Mouse (Mus musculus): ENCODE data around the gene Zfyve28.
A peak's percentile ranks its signal among the peaks of the same experiment; 100 is the strongest.

Gene Zfyve28

DNA sequence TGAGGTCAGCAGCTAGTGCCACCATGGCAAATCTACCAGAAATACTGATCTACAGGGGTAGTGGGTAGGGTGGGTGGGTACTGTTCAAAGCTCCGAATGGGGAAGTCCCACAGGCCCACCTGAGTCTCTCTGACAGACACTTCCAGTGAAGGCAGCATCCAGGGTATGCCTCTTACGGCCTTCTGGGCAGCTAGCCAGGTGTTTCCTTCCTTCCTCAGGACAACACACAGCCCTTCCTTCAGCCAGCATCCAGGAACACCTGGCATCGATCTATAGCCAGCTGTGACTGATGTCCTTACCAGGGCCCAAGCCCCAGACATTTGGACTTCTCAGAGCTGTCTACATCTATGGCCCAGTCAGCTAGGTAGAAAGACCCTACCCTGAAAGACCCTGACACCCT lies 105.8 kb downstream of the Zfyve28 start:
- DNase-seq (ENCODE audit: low spot score in 2 of 2): no peak

DNA sequence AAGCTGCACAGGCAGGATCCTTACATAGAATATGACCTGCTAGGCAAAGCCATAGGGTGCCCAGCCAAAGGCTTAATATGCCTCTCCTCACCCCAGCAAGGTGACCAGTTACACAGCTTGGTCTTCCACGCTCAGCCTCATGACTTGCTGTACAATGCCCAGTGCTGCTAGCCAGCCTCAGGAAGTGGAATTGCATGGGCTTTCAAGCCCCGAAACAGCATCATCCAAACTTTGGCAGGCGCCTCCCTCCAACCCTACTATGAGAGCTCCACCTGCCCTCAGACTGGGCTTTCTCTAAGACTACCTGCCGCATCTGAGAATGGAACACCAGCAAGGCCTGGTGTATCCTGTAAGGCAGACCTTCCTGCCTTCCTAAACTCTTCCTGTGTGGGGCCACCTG lies 110.4 kb downstream of the Zfyve28 start:
- no peak for DNase-seq (ENCODE audit: low spot score in 2 of 2)

DNA sequence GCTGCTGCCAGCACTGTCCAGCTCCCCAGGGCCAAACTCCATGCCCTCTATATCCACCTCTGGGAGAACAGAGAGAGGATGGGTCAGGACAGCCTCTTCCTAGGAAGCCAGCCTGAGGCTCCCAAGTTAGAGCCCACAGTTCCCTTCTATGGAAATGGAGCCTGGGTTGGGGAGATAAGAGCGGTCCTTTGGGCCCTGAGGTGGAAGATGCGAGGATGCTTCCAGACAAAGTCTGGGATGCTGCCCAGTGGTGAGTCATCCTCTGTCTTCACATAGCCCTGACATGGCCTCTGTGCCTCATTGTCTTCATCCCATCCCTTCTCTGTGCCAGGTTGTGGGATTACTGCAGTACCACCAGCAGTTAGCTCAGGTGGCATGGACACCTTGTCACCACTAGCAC lies 111.2 kb downstream of the Zfyve28 start:
- no peak for DNase-seq (ENCODE audit: low spot score in 2 of 2)

DNA sequence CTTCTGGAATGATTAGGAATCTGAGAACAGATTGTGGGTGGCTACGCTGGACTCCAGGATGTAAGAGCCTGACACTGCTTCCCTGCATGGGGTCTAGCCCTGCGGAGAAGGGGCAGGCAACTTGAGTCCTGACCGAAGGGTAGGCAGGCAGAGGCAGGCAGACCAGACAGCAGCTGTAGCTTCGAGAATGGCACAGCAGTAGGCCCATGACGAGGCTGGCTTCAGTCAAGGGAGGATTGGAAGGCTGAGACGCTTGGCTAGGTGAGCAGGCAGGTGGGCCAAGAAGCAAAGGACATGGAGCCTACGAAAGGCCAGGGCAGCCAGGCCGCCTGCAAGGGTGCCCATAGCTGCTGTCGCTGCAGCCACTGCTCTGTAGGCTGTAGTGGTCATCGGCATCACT lies 111.6 kb downstream of the Zfyve28 start:
- no peak for DNase-seq (ENCODE audit: low spot score in 2 of 2)

DNA sequence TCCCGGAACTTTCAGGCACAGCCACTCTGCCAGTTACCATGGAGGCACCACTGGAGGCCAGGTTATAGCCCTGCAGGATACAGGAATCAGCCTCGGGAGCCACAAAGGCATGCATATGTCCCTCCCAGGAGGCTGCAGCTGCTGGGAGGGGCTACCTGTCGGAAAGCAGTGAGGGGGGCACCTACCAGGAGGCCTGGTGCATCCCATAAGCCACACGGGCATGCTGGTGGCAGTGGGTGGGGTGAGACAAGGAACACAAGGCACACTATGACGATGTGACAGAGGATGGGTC lies 112.9 kb downstream of the Zfyve28 start:
- DNase-seq (ENCODE audit: low spot score in 2 of 2): no peak

DNA sequence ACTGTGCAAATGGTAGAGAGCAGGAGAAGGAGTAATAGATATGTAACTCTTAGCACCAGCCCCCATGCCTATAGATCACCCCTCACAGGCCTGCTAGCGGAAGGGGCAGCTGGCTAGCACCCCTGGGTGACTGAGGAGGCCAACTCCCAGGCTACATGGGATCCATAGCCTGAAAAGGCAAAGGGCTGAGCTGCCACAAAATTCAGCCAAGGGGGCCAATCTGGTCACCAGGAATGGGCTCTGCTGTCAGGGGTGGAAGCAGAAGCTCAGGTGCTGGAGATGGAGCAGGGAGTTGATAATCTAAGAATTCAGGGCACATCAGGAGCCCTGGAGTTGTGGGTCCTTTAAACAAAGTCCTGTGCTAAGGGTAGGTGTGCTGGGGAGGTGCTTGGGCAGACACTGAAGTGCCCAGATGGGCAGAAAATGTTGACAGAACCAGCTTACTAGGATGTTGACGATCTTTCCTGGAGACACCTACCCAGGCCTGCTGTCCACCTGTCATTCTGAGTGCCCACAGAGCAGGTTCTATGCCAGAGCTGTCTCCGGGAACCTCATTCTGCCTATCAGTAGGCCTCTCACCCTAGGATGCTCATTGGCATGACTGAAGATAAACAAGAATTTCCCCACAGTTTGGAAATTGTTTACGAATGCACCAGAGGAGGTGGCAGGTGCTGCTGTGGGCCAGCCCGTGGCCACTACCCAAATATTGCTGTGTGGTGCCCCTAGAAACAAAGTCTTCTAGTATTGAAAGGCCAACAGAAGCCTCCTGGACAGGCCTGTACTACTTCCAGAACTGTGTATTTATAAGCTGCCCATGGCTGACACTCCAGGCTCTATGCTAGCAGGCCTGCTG lies 113.5 kb downstream of the Zfyve28 start:
- no peak for DNase-seq (ENCODE audit: low spot score in 2 of 2)

DNA sequence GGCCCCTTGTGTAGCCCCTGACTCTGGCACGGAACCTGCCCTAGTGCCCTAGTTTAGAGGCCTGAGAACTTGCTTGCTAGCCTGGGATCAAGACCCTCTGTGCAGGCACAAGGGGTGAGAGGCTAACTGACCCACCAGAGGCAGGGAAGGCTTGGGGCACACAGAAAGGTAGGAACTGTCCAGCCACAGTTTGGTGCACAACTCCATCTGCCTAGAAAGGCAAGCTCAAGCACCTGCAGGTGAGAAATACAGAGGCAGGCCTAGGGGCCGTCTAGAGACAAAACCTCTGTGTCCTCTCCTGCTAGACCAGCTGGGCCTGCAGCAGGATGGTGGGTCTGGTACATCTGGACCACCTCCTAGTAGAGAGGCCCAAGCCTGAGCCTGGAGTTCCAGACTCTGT lies 114.2 kb downstream of the Zfyve28 start:
- no peak for DNase-seq (ENCODE audit: low spot score in 2 of 2)

DNA sequence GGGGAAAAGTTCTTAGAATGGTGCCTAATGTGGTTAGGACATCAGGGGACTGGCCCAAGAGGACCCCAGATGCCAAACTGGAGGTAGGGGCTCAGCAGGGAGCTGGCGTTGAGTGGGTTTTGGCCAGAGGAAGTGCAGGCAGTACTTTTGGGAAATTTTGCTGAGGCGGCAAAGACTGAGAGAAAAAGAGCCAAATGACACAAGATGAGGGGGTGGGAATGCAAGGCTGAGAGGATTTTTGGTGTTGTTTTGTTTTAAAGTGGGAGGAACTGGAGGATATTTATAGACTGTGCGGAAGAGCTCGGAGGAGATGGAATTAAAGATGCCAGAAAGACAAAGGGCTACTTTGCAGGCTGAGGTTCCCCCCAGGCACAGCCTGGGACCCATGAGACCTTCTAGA lies 117.5 kb downstream of the Zfyve28 start:
- no peak for DNase-seq (ENCODE audit: low spot score in 2 of 2)

DNA sequence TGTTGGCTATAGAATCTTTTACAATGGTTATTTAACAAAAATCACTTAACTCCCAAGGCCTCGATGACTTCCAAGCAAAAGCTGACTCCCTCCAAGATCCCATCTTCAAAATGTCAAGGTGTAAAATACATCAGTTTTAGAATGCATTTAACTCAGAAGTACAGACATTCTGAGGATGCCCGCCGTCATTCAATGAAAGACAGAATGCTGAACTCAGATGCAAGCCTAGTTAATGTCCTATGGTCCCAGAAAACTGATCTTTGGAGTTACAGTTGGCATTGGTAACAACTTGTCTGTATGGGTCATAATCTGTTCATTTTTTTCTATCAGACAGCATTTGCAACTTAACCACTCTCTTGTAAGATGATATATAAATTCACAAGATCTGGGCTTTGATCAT lies 118.3 kb downstream of the Zfyve28 start:
- DNase-seq (ENCODE audit: low spot score in 2 of 2): no peak

DNA sequence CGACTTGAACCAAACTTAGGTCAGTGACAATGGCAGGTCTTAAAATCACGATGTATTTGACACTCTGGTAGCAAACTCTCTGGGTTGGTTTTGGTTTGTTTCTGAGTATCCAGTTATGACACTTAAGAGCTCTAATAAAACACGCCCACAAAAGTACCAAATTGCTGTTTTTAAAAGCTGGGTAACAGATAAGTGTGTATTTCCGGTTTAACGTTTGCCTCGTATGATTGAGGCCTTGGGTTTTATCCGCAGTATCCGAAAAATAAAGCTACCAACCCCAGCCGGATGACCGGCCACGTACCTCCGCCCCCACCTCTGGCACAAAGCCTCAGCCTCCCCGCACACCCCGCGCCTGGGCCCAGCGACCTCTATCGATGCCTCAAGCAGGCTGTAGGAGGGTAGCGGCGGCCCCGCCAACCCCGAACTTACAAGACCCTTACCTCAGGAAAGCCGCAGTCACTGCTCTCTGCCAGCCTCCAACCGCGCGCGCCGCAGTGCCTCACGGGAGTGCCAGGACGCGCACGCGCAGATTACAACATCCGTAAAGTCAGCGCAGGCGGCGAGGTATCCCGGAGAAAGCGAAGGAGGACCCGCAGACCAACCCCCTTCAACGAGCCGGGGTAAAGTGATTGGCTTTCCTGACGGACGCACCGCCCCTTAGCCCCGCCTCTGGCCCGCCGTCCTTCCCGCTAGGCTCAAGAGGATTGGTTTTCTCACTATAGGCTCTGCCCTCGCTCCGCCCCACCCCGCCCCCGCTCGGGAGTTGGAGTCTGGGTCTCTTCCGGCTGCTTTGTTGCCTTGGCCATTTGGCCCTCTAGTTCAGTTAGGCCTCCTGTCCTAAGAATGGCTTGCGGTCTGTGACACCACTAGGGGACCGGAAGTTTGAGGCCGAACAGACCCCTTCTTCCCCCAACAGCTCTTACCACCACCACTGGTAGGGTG lies 119.0 kb downstream of the Zfyve28 start, which contains the start of the genes Poln and Haus3:
Poln (minus strand) TSS at position 499 of the 942 bp plus-strand sequence.
Haus3 (minus strand) TSS at position 578 of the 942 bp plus-strand sequence.
- DNase-seq (ENCODE audit: low spot score in 2 of 2): peak; percentile 95 to 96

DNA sequence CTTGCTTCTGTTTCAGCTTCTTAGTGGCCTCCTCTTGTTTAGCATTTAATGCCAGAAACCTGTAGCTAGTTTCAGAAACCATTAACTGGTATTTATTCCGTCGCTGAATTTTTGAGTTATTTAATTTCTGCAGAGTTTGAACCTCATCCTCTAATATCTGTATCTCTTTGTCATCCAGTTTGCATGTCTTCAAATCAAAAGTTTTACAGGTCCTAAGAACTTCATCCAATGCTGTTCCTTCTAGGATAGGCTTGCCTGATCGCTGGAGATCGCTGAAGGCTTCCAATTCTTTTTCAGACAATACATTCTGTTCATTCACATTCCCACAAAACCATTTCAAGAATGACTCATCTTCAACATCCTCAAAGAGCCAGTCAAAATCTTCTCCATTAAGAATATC lies 120.4 kb downstream of the Zfyve28 start:
- no peak for DNase-seq (ENCODE audit: low spot score in 2 of 2)

DNA sequence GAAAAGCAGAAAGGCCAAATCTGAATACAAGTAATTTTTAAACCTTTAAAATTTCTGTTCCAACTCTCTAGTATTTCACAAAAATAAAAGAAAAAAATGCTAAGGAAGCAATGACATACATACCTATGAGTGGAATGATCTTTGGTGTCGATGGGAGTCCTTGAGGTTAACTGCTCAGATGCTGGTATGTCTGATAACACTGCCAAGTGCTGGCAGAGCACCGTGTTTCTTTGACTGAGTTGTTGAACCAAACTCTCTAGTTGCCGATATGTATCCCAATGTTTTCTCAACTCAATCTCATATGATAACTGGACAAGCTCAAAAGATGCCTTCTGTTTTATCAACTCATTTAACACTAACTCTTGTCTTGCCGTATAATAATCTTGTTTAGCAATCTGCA lies 122.5 kb downstream of the Zfyve28 start:
- DNase-seq (ENCODE audit: low spot score in 2 of 2): no peak

DNA sequence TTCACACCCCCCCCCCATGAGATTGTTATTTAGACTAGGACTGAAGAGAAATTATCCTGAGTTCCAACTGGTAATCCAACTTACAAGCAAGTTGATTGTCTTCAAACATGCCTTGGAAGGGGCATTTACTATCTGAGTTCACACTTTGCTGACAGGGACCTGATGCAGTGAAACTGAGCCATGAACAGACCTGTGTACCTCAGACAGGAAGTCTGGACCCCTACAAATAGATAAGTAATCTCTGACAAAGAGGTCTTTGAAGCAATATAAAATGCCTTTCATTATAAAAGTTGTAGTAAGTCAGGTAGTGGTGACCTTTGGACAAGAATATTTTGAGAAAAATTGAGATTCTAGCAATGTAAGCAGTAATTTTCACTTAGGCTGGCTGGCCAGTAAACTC lies 139.8 kb downstream of the Zfyve28 start:
- no peak for DNase-seq (ENCODE audit: low spot score in 2 of 2)

DNA sequence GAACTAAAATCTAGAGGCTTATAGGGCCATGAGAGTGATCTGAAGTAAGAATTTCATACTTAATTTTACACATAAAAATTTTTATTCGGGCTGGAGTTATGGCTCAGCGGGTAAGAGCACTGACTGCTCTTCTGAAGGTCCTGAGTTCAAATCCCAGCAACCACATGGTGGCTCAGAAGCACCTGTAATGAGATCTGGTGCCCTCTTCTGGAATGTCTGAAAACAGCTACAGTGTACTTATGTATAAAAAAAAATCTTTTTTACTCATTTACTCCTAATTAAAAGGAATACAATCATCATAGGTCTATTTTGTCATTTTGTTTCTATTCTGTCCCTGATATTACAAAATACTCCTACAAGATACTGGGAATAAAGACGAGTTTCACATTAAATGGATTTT lies 140.7 kb downstream of the Zfyve28 start:
- no peak for DNase-seq (ENCODE audit: low spot score in 2 of 2)
